Mouse (Mus musculus) cortical plate, adult 2 months (tissue): Measurements from ENCODE around the gene Palld.

Source experiments
- CTCF ChIP-seq: fragments of 200-500 bp; IDR thresholded peaks from 2 replicates; pipeline ENCODE4 v1.5.1; 2011; ENCODE audit warnings: mild to moderate bottlenecking, control low read depth, low read length; ENCODE audit not compliant: insufficient read depth; ENCODE audit errors: extremely low read depth
- POLR2A ChIP-seq: fragments of 200-500 bp; IDR thresholded peaks from 2 replicates; pipeline ENCODE4 v1.6.1; 2011; ENCODE audit warnings: mild to moderate bottlenecking, low read length, control low read depth; ENCODE audit not compliant: insufficient read depth; ENCODE audit errors: extremely low read depth

DNA sequence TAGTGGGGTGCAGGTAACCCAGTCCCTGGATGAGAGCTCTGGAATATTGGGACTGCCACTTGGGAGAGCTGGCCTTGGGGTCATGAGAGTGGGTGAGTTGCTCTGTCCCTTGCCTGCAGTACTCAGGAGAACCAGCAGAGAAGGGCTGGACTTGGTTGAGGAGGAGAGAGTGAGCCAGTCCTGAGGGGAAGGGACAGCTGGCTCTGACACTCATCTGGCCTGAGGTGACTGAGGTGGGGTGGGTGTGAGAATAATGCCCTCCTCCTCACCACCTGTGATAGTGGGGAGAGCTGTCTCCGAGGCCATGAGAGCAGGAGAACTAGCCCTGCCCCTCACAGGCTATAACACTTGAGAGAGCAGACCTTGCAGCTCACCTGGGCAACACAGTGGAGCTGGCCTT lies 5.1 kb downstream of the Palld start:
- TF ChIP-seq POLR2A: no peak
- TF ChIP-seq CTCF: no peak
